Mouse (Mus musculus) ovary, adult 10 weeks (tissue): ENCODE measurements around the gene Psmb10. TPM values are rescaled to one million over a fixed set of nuclear protein-coding genes. Genes with fewer than 3 reads are reported as not detected.

Experiments
- polyA plus RNA-seq: library from polyadenylated mRNA; stranded (reverse); fragments of 350-450 nt; fragmentation: Illumina TruSeq; extraction: RNeasy Lipid Tissue Mini Kit (QIAGEN cat#74804); gene quantifications from one replicate; pipeline ENCODE4 v1.2.3, GENCODE M21; 2014

The Psmb10 gene
- polyA plus RNA-seq = 0.94 TPM

DNA sequence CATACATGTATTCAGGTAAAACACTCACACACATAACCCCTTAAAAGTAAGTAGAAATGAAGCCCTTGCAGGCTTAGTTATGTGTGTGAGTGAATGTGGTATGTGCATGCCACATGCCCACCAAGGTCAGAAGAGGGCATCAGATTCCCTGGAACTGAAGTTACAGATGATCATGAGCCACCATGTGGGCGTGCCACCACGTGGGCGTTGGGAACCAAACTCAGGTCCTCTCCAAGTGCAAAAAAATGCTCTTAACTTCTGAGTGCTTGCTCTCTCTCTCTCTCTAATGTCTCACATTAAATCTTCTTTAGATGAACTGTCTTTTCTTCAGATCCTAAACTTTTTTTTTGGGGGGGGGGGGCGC, at the start of gene Psmb10:
Psmb10 (minus strand) TSS at position 139 of the 364 bp plus-strand sequence.

DNA sequence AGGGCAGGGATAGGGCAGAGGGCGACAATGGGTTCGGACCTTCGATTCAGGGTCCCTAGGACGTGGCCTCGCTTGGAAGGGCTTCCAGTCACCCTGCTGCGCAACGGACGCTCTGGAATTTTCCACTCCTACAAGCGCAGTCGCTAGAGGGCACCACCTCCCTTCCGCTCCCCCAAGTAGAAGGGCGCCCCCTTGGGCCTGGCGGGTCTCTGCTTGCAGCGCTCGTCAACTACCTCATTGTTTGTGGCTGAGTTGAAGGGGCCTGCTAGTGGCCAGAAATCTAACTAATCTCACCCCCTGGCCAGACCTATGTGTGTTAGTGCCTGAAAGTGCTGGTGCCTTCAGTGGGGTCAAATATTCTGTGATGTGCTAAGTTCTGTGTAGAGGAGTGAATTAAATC, 41.1 kb upstream of the Psmb10 start, which contains the start of gene Dpep3:
Dpep3 (minus strand) TSS at position 105 of the 400 bp plus-strand sequence.

DNA sequence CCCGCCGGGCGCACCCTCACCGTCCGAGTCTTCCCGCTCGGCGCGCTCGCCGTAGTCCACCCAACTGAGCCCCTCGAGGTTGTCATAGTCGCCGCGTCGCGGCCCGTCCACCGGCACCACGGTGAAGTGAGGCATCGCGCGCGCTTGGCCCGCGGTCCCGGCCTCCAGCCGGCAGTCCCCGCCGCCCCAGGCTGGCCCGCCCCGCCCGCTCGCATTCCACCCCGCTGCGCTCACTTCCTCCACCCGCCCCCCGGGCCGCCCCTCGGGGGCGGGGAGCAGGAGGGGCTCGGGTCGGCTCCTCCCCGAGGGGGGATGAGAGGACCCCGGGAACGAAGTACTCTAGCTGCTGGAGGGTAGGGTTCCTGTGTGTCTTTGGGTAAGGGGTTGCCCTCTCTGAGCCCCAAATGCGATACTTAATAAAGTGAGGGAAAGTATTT, 27.7 kb upstream of the Psmb10 start, which contains the start of gene Slc12a4:
Slc12a4 (minus strand) TSS at position 193 of the 437 bp plus-strand sequence.

DNA sequence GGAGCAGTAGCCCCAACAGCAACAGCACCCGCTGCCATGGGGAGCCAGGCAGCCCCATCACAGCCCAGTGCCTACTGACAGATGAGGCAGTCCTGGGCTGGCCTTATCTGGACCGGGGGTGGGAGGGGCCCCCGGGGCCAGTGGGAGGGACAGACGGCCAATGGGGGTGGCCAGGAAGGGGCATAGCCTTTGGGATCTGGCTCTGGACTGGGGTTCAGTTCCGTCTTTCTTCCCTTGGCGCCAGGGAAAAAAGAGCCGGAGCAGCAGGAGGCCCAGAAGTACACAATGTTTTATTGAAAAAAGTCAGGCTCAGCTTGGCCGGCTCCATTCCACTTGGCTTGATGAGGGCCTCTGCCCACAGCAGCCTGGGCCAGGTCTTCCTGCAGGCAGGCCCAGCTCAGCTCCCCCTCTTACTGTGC, 5.1 kb upstream of the Psmb10 start, which contains the start of gene Lcat:
Lcat (minus strand) TSS at position 62 of the 419 bp plus-strand sequence.

DNA sequence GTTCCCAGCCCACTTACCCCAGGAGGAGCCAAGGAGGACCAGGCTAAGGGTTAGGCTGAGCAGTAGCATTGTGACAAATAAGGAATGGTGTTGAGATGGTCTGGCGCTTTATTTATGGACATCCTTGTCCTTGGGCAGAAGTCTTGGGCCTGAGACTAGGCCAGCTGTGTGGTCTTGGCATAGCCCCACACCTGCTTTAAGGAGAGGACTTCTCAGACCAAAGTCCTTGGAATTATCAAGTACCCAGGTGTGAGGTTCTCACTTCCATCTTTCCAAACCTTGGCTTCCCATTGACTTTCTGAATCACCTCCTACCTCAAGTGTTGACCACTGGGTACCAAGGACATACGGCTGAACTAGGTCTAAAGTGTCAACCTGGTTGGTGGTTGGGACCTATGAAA, 4.5 kb downstream of the Psmb10 start, which contains the start of gene Ctrl:
Ctrl (minus strand) TSS at position 101 of the 400 bp plus-strand sequence.

DNA sequence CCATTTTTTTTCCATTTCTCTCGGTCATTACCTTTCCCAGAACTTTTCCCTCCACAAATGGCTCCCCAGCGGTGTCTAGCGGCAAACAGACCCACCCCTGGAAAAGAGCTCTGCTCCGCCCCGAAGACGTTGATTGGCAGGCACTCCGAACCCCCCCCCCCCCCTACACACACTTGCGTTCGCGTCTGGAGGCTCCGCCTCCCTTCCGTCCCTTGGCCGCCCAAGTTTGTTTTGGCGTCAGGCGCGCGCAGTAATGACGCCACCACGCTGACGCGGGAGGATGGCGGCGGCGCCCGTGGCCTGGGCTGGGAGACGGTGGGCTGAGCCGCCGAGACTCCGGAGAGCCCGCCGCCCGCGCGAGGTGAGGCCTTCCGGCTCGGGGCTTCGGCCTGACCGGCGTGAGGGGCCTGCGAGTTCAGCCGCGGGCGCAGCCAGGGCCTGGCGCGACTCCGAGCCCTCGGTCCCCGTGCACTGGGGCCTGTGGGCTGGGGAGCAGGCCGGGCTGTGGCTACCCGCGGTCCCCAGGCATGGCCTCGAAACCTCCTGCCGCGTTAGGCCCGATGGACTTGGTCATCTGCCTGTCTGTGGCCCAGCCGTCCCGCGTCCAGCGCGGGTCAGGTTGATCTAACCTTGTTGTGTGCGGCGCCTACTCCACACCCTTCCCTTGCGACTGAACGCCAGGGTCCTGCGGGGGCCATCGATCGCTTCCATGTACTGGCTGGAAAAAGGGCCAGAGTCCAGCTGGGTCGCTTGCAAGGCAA, 37.9 kb downstream of the Psmb10 start, which contains the start of gene Pskh1:
Pskh1 (plus strand) TSS at position 262 of the 761 bp plus-strand sequence.

DNA sequence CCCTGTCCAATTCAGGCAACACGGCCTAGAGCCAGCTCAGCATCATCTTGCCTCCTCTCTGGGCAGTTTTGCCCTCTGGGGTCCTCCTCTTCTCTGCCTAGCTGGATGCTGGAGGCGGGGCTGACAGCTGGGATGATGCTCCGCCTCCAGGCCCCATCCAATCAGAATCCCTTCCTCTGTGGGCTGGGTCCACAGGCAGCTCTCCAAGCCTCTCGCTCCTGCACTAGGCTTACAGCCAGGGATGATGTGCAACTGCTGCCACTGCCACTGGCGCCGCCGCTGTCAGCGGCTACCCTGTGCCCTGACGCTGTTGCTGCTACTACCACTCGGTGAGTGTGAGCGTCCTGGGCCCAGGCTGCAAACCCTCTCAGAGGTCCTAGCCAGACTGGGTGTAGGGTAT, 44.9 kb downstream of the Psmb10 start, which contains the start of gene Nrn1l:
Nrn1l (plus strand) TSS at position 229 of the 400 bp plus-strand sequence.

Other genes with a start within 250 kb of the Psmb10 start
- 1.3 TPM for gene Acd, start 237.3 kb downstream of the Psmb10 start, polyA plus RNA-seq
- not detected for gene Pard6a, start 237.3 kb downstream of the Psmb10 start, polyA plus RNA-seq
- not detected for gene 4933405L10Rik, start 230.8 kb downstream of the Psmb10 start, polyA plus RNA-seq
- 0.54 TPM for gene Enkd1, start 230.2 kb downstream of the Psmb10 start, polyA plus RNA-seq
- gene Gfod2, start 179.8 kb downstream of the Psmb10 start, polyA plus RNA-seq = 0.48 TPM
- gene Ranbp10, start 111.1 kb downstream of the Psmb10 start, polyA plus RNA-seq = 4.8 TPM
- 2.0 TPM for gene Tsnaxip1, start 110.7 kb downstream of the Psmb10 start, polyA plus RNA-seq
- gene Cenpt, start 85.2 kb downstream of the Psmb10 start, polyA plus RNA-seq = 0.68 TPM
- 15.2 TPM for gene Thap11, start 83.3 kb downstream of the Psmb10 start, polyA plus RNA-seq
- gene Nutf2, start 77.9 kb downstream of the Psmb10 start, polyA plus RNA-seq = 94.3 TPM
- gene Edc4, start 57.6 kb downstream of the Psmb10 start, polyA plus RNA-seq = 2.3 TPM
- not detected for gene Nrn1l, start 44.9 kb downstream of the Psmb10 start, polyA plus RNA-seq
- 4.3 TPM for gene Pskh1, start 38.0 kb downstream of the Psmb10 start, polyA plus RNA-seq
- gene Ctrl, start 4.6 kb downstream of the Psmb10 start, polyA plus RNA-seq = not detected
- gene Lcat, start 4.9 kb upstream of the Psmb10 start, polyA plus RNA-seq = not detected
- 3.5 TPM for gene Slc12a4, start 27.7 kb upstream of the Psmb10 start, polyA plus RNA-seq
- not detected for gene Dpep3, start 41.0 kb upstream of the Psmb10 start, polyA plus RNA-seq
- gene Dus2, start 52.9 kb upstream of the Psmb10 start, polyA plus RNA-seq = 2.2 TPM
- gene Dpep2nb, start 67.5 kb upstream of the Psmb10 start, polyA plus RNA-seq = not detected
- 5.1 TPM for gene Ddx28, start 73.4 kb upstream of the Psmb10 start, polyA plus RNA-seq
- gene Nfatc3, start 120.4 kb upstream of the Psmb10 start, polyA plus RNA-seq = 138 TPM
- 0.94 TPM for gene Esrp2, start 198.5 kb upstream of the Psmb10 start, polyA plus RNA-seq
- gene Pla2g15, start 212.0 kb upstream of the Psmb10 start, polyA plus RNA-seq = 13.9 TPM
- 33.8 TPM for gene Slc7a6, start 230.4 kb upstream of the Psmb10 start, polyA plus RNA-seq